Mouse (Mus musculus) cerebellum, adult 11-12 months (tissue): Measurements from ENCODE around the gene Gm47985.
"Not testable (repeated sequence)": the region's sequence is repeated elsewhere in the genome, so short reads cannot be mapped to it uniquely, and the experiment has no call there.

Source experiments
- DNase-seq: peaks from one replicate; pipeline ENCODE4 v3.0.0; 2022

Gene Gm47985

DNA sequence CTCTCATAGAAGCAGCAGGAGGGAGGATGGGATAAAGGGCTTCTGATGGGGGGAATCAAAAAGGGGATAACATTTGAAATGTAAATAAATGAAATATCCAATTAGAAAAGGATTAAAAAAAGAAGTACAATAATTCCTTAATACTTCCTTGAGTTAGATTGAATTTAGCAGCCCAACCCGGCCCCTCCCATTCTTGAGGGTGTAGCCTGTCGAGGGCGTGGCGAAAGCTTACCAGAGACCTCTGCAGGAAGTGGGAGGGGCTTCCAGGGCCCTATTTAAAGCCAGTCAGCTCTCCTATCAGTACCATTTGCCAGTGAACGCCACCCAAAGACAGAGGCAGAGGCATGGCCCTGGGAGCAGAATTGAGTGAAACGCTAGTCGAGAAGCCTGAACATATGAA lies at the start of gene Gm47985:
TSS of gene Gm47985 (plus strand) at position 272 of the 400 bp plus-strand sequence.
- DNase-seq = not testable (repeated sequence)

DNA sequence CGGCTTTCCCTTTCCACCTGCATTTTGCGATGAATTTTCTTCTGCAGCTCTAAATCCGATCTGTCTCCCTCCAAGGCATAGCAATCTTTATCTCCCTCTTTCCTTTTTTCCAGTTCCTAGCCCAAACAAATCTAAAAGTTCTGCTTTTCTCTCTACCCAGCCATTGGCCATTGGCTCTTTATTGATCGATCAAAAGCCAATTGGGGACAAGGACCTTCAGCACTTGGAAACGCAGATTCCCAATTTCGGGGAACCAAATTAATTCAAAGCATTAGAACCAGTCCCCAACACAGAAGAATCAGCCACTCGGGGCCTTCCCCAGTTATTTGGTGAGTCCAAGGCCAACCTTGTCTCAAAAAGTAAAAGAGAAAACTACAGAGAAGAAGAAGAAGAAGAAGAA lies 49.7 kb upstream of the Gm47985 start:
- no peak for DNase-seq

GRCm38 (mm10) chr1:151138388-151138787 lies 43.9 kb upstream of the Gm47985 start:
- no peak for DNase-seq

DNA sequence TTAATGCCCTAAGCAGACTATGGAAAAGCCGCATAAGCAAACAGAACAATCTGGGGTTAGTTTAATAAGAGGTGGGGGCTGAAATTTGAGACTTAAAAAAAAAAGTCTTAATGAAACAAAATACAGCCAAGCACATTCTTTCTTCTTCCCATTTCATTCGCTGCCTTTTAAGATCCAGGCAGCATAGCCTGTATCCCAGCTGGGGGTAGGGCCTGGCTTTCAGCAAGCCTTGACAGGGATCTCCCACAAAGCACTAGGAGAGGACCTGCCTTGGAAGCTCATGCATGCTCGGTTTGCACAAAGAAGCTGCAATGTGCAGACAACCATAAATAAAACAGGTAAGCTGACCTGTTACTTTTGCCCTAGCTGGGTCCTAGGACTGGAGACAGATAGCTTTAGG lies 41.4 kb upstream of the Gm47985 start:
- DNase-seq = no peak

GRCm38 (mm10) chr1:151144471-151145146 lies 37.7 kb upstream of the Gm47985 start:
- DNase-seq = no peak

DNA sequence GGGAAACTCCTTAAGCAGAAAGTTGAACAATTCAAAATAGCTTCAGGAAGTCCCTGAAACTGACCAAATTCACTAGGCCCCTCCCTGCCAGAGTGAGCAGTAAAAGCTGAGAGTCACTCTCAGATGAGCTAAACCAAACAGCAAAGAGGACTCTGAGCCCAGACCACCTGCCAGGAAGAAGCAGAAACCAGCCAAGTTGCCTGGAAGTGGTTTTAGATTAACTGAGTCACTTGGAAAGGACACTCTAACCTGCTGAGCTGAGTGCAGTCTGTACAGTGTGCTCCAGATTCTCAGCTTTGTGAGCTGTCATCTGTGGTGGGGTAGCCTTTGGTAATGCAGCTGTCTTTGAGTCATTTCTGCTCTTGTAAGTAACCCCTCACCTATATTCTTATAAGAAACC lies 34.5 kb upstream of the Gm47985 start:
- no peak for DNase-seq

DNA sequence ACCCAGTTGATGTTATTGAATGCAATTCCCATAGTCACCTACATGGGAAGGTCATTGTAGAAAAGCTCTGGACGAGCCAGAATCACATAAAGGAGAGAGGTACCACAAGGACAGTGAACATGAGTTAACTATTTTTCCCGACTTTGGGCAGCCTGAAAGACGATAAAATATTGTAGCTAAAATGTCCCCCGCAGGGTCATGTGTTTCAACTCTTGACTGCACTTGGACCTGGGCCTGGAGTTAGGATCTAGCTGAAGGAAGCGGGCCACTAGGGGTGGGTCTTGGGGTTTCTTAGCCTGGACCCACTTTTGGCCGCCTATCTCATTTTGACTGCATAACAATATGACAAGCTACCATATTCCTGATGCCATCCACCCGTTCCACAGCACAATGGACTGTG lies 32.1 kb upstream of the Gm47985 start:
- no peak for DNase-seq

DNA sequence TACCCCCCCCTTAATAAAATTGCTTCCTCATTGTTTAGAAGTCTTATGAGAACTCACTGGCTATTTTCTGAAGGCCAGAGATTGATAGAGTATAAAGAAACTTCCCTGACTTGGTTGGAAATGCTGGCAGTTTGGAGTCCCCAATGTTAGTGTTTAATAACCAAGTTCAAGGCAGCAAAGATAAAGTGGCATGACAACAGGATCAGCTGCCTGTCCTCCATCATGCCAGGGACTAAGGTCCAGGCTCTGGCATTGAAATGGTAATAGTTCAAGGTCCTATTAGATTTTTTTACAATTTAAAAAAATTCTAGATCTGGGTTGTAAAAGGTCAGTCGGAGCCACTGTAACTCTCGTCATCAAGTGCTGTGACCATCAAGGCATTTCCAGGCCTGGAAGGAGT lies 31.2 kb upstream of the Gm47985 start:
- DNase-seq = no peak

GRCm38 (mm10) chr1:151153056-151153652 lies 29.2 kb upstream of the Gm47985 start:
- DNase-seq = no peak

DNA sequence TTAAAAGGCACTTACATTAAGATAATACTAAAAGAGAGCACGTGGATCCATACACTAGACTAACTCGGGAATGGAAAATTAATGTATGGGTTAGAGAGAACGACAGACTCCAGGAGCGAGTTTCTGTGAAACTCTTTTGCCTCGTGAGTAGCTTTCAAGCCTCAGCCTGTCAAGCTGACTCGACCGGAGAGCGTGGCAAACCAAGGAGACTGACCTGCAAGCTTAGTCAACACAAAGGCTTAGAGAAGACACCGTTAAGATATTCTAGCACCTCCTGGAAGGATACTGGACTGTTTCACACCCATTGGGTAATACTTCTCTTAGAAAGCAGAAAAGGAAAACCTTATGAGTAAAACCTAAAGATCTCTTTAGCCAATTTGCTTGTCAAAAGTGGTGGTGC lies 28.2 kb upstream of the Gm47985 start:
- not testable (repeated sequence) for DNase-seq

- no peak for DNase-seq
These were observed 26.2 kb upstream of the Gm47985 start for GRCm38 (mm10) chr1:151156129-151156528.

- no peak for DNase-seq
These were observed 25.3 kb upstream of the Gm47985 start for GRCm38 (mm10) chr1:151156777-151157632.

DNA sequence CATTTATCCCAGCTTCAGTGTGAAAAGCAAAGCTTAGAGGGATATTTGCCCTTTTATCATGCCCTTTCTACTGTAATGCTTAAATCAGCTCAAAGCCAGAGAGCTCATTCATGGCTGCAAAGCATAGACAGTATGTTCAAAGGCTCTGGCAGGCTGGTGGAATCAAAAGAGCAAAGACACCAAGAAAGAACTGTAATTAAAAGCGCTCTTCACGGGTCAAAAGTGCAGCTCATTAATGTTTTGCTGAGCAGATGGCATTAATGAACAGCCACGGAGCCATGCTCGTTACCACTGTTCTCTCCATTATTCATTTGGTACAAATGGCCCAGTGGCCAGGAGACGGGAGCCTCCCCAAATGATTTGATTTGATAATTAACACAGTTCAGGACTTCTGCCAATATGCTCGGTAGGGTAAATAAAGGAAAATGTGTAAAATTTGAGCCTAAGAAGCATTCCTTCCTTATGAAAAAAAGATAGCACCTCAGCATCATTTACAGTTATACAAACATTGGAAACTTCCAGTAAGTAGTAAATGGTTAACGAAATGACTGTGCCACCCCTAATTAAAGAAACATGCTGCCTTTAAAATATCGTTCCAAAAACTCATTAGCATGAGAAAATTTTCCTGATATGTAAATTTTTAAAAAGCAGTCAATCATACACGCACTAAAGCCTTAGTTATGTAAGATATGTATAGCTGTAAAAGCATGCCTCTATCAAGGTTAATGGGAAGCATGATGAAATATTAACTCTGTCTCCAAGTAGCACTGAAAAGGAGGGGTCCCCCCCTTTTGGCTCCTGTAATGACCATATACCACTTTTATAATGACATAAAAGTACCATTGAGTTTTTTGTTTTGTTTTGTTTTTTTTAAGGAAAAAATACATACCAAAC lies 24.1 kb upstream of the Gm47985 start:
- no peak for DNase-seq

DNA sequence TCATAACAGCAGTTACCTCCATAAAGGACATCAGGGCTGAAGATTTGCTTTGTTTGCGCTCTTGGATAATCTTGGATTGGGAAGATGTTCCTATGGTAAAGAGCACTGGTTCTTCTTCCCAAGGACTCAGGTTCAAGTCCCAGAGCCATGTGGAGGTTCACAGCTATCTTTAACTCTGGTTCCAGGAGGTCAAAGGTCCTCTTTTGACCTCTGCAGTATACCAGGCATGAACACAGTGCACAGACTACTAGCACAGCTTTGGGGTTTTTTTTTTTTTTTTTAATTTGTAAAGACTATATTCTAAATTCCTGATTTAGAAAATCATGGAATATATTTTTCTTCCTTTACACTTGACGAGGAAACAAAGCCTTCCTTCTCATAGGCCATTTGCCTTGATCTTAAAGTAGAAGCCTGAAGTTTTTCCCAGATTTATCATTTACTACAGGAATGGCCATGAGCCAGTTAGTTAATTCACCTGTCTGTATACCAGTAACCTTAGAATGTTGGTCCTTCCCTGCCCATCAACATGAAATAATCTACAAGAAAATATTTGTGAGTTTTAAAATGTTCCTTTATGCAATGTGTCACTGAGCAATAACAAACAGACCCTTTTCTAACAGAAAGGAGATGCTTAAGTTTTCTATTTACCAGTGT lies 23.4 kb upstream of the Gm47985 start:
- no peak for DNase-seq

- no peak for DNase-seq
These were observed 16.3 kb upstream of the Gm47985 start for GRCm38 (mm10) chr1:151166031-151166430.

GRCm38 (mm10) chr1:151167297-151168047 lies 14.9 kb upstream of the Gm47985 start:
- DNase-seq = no peak

DNA sequence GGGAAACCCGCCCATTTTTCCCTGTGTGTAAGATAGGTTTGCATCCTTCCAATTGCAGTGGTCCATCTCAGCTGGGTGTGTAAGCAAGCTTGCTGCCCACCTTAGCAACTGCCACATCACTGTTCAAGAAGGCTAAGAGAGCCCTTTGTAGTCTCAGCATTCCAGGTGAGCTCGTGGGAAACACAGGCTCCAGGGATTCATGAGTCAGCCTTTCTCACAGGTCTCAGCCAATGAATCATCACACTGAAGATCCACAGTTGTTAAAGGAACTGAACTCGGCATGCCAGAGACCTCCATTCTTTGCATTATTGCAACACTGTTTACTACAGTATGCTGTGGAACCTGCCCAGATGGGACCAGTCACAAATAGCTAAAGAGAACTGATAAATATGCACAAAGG lies 13.7 kb upstream of the Gm47985 start:
- no peak for DNase-seq

DNA sequence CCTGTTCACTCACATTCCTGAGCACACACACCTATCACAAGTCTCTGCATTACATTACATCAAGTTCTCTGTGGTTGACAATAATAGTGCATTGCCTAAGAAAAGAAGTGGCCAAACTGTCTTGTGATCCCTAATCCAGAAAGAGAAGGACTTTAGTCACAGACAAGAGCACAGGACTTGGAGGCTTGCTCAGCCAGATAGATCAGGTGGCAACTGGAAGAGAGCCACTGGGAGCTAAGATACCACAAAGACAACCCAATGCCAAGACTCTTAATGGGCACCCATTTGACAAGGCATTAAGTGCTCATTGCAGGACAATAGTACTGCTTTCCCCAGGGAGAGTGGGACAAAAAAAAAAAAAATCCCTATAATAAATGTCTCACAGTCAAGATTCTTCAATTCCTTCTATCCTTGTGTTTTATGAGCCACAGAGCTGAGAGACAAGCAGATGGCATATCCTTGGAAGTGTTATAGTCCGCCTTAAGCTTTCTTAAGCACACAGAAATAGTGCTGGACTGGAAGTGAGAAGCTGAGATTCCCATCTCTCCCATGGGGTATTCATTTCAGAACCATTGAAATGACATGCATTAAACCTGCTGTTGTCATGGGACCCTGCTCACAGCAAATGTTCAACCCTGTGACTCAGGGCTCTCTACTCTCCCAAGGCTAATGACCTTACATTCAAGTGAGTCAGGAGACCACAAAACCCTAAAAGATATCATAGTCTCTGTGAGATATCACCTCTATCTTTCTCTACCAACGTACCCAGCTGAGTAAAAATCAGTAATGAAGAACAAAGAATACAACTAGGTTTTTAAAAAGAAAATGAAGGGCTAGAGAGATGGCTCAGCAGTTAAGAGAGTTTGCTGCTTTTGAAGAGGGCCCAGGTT lies 10.5 kb upstream of the Gm47985 start:
- no peak for DNase-seq

- DNase-seq = no peak
These were observed 5.1 kb upstream of the Gm47985 start for GRCm38 (mm10) chr1:151177030-151177936.

DNA sequence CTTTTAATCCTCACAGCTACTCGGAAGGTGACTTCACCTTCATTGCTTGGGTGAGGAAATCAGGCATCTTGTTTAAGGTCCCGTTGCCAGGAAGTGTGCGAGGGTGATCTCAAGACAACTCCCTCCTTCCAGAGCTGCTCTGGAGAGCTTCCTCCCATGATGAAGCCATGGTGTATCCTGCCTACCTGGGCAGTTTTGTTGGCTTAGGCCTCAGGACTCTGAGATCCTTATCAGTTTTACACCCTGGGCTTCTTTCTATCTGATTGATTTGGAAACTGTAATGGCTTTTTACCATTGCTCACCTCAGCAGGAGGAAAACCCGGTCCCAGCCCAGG lies 4.4 kb upstream of the Gm47985 start:
- no peak for DNase-seq
